Mouse (Mus musculus) T-helper 1 cell (primary cell): ENCODE results near the gene Aldh5a1.
"Not testable (repeated sequence)": the region's sequence is repeated elsewhere in the genome, so short reads cannot be mapped to it uniquely, and the experiment has no call there.

Experiments used
- in situ Hi-C: fragments of 300-600 bp; cut with MboI, MseI; formaldehyde crosslinking; loops from one replicate; pipeline ENCODE4 v1.15.1; 2025; ENCODE audit warnings: high pct_unique_total_duplicates

The Aldh5a1 gene

GRCm38 (mm10) chr13:24937108-24937838, at the start of gene Aldh5a1:
Gene Aldh5a1, minus strand, starts transcription at chr13:24937661.
- in situ Hi-C loops = no loop called here

- in situ Hi-C loops = no loop called here
Observed at GRCm38 (mm10) chr13:24985435-24985834, 48.0 kb upstream of the Aldh5a1 start.

GRCm38 (mm10) chr13:24981031-24981430, 43.6 kb upstream of the Aldh5a1 start:
- in situ Hi-C loops = loop anchor here (5.0 kb wide), 1 partner anchor 39 kb away; the partner anchor contains the start of gene Gpld1

GRCm38 (mm10) chr13:24977820-24978342, 40.4 kb upstream of the Aldh5a1 start:
- in situ Hi-C loops = no loop called here

GRCm38 (mm10) chr13:24976384-24976783, 38.9 kb upstream of the Aldh5a1 start:
- in situ Hi-C loops = no loop called here

- in situ Hi-C loops = not testable (repeated sequence)
Observed at GRCm38 (mm10) chr13:24971776-24972175, 34.3 kb upstream of the Aldh5a1 start.

GRCm38 (mm10) chr13:24965846-24966201, 28.4 kb upstream of the Aldh5a1 start:
- in situ Hi-C loops = no loop called here

GRCm38 (mm10) chr13:24965130-24965845, 27.8 kb upstream of the Aldh5a1 start:
- in situ Hi-C loops = no loop called here

- in situ Hi-C loops = no loop called here
Observed at GRCm38 (mm10) chr13:24962119-24962518, 24.7 kb upstream of the Aldh5a1 start.

GRCm38 (mm10) chr13:24960084-24960483, 22.6 kb upstream of the Aldh5a1 start:
- in situ Hi-C loops = no loop called here

- in situ Hi-C loops = no loop called here
Observed at GRCm38 (mm10) chr13:24958671-24959070, 21.2 kb upstream of the Aldh5a1 start.

GRCm38 (mm10) chr13:24955500-24955899, 18.0 kb upstream of the Aldh5a1 start:
- in situ Hi-C loops = no loop called here

- in situ Hi-C loops = no loop called here
Observed at GRCm38 (mm10) chr13:24955091-24955490, 17.6 kb upstream of the Aldh5a1 start.

- in situ Hi-C loops = no loop called here
Observed at GRCm38 (mm10) chr13:24952659-24953058, 15.2 kb upstream of the Aldh5a1 start.

- in situ Hi-C loops = no loop called here
Observed at GRCm38 (mm10) chr13:24948870-24949269, 11.4 kb upstream of the Aldh5a1 start.

- in situ Hi-C loops = no loop called here
Observed at GRCm38 (mm10) chr13:24947158-24947557, 9.7 kb upstream of the Aldh5a1 start.

- in situ Hi-C loops = no loop called here
Observed at GRCm38 (mm10) chr13:24945567-24945966, 8.1 kb upstream of the Aldh5a1 start.

GRCm38 (mm10) chr13:24943303-24943702, 5.8 kb upstream of the Aldh5a1 start:
- in situ Hi-C loops = loop anchor here (5.0 kb wide), 1 partner anchor 39 kb away; no protein-coding TSS in a partner anchor

- in situ Hi-C loops = loop anchor here (5.0 kb wide), 1 partner anchor 40 kb away; no protein-coding TSS in a partner anchor
Observed at GRCm38 (mm10) chr13:24942512-24943282, 5.2 kb upstream of the Aldh5a1 start, which contains the start of gene Gpld1. Gene Gpld1, plus strand, starts transcription at chr13:24943152.

GRCm38 (mm10) chr13:24939472-24939871, 2.0 kb upstream of the Aldh5a1 start:
- in situ Hi-C loops = no loop called here

GRCm38 (mm10) chr13:24938683-24939082, 1.2 kb upstream of the Aldh5a1 start:
- in situ Hi-C loops = no loop called here

- in situ Hi-C loops = no loop called here
Observed at GRCm38 (mm10) chr13:24937839-24938166, 342 bp upstream of the Aldh5a1 start.
